Mouse (Mus musculus) layer of hippocampus, postnatal 25 days (tissue): ENCODE measurements around the gene Cds1. TPM values are rescaled to one million over a fixed set of nuclear protein-coding genes. Genes with fewer than 3 reads are reported as not detected.
"Not testable (repeated sequence)": the region's sequence is repeated elsewhere in the genome, so short reads cannot be mapped to it uniquely, and the experiment has no call there.

Experiments
- DNase-seq, 2 experiments: peaks; one replicate each; pipeline ENCODE4 v3.0.0; 2022; ENCODE audit warnings: mixed read lengths in 2 of 2, low spot score in 1 of 2; ENCODE audit errors: extremely low spot score in 1 of 2
- total RNA-seq, 2 experiments: library from RNA; stranded (reverse); gene quantifications; 2 replicates each; pipeline ENCODE4 v1.2.3; 2021

The Cds1 gene
- total RNA-seq, 2 experiments from 2014 or later = 63.2 to 67.9 TPM

DNA sequence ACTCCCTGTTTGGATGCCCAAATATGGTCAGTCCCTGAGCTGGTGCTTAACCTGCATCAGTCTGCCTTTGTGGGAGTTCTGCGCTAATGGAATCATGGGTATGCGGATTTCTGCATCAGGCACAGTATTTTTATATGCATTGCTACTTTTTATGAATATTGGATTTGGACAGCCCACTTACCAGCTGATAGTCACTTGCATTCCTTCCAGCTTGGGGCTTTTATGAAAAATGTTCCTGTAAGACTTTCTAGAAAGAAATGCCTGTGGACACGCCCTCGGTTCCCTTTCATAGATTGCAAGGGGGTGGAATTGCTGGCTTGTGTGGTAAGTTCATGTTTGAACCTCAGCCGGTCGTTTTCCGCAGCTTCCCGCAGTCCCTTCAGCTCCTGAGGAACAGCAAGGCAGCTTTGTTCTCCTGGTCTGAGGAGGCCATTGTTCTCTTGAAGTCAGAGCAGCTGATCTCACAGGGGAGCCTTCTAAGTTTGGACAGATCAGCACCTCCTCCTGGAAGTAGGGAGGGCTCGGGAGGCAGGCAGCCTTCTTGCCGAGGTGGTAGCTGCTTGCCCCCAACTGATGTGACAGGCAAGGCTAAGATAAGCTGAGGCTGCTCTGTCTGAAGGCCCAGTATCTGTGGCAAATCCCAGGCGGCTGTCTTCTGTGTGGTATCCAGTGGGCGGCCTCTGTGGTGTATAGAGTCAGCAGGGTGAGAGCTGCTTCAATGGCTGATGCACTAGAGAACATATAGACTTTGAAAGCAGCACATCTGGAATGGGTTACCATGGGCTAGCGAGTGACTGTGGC lies 60.4 kb downstream of the Cds1 start:
- DNase-seq = no peak

DNA sequence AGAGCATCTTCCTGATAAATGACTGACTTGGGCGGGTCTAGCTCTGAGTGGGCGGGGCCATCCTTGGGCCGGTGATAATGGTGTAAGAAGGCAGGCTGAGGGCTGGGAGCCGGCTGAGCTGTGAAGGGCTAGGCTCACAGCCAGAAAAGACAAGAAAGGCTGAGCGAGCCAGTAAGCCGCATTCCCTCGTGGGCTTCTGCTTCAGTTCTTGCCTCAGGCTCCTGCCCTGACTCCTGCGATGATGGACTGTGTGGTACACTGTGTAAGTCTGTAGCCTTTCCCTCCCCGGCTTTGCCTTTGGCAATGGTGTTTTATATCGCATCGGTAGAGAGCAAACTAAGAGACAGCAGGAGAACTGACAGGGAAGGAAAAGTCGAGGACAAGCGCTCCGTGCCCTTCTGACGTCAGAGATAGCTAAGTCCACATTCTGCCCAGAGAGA lies 61.6 kb downstream of the Cds1 start:
- peak in 1 of 2 experiments; percentile 27 for DNase-seq

DNA sequence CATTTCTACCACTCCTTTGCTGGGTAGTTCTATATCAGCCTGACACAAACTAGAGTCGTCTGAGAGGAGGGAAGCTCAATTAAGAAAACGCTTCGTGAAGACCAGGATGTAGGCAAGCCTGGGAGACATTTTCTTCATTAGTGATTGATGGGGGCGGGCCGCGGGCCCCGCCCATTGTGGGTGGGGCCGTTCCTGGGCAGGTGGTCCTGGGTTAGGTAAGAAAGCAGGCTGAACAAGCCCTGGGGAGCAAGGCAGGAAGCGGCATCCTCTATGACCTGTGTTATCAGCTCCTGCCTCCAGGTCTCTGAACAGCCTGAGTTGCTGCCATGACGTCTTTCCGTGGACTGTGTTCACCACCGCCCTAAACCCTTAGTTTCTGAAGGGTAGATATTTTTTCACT lies 62.5 kb downstream of the Cds1 start:
- DNase-seq = no peak

DNA sequence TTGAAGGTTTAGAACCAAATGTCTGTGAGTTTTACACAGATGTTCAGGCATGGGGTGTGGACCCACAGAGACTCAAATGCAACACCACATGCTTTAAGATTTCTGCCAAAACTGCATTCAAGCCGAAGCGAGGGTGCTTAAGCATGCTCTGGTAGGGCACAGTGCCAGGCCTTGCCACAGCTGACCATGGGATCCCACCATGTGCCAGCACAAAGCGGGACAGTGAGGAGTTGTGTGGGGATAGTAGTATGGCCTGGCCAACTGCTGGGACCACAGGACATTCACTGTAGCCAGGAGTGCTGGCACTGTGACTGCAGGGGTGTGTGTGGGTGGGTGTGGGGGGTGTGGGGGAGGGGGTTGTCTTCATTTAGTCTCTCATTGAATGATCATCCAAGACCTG lies 64.0 kb downstream of the Cds1 start:
- DNase-seq = no peak

DNA sequence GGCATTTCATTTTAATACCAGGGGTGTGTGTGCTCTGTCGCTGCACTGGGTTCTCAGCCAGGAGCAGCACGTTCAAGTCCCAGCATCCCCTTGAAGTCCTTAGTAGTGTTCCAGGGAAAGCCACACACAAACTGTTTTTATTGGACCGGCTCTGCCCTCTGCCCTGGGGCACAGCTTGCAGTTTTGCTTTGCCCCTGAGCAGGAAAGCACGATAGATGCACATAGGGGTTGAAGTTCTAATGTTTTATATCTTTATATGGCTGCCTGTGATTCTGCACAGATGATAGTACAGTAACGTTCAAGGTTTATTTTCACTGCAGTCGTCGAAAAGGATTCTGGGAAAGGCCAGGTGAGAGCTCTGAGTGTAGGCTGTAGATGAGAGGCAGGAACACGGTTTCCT lies 65.2 kb downstream of the Cds1 start:
- DNase-seq = no peak

DNA sequence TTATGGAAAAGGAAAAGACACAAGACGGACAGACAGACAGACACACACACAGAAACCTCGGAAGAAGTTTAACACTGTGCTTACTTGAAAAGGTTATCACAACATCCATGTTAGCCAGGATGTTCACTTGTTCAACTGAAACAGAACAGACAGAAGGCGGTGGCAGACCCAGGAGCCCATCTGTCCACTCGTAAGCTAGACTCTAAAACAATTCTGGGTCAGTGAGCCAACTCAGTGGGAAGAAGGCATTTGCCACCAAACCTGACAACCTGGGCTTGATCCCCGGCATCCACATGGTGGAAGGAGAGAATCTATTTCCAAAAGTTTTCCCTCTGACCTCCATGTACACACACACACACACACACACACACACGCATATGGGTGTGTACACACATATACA lies 67.1 kb downstream of the Cds1 start:
- no peak for DNase-seq

- no peak for DNase-seq
These were observed 68.1 kb downstream of the Cds1 start for GRCm38 (mm10) chr5:101832991-101833390.

DNA sequence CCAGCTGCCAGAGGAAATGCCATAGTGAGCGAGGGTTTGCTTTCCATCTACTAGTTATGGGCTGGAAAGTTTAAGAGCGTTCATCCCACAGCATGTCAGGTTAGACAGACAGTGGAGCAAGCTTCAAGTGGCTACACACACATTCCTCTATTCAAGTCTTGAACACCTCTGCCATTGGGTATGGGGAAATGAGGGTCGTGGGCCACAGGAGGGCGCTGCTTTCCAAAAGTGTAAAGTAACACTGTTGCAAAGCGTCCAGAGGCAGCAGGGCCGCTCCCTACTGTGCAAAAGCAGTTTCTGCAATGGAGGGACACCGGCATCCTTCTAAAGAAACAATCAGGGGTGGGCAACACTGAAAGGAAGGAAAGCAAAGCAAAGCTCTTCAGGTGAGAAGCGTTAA lies 68.9 kb downstream of the Cds1 start:
- no peak for DNase-seq

- no peak for DNase-seq
These were observed 71.3 kb downstream of the Cds1 start for GRCm38 (mm10) chr5:101836221-101836620.

DNA sequence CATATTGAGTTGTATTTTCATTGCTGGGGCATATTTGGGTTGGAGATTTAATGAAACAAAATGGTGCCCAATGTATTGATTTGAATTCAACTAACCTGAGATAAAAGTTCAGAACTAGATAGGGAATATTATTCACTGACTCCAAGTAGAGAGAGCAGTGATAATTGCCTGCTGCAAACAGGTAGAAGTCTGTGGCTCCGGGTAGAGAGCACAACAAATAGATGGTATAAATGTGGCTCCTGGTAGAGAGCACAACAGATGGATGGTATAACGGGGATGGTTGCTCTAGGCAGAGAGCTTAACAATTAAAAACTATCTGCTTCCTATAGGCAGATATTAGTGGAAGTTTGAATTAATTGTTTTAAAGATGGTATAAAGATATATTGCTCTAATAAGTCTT lies 72.7 kb downstream of the Cds1 start:
- not testable (repeated sequence) for DNase-seq

DNA sequence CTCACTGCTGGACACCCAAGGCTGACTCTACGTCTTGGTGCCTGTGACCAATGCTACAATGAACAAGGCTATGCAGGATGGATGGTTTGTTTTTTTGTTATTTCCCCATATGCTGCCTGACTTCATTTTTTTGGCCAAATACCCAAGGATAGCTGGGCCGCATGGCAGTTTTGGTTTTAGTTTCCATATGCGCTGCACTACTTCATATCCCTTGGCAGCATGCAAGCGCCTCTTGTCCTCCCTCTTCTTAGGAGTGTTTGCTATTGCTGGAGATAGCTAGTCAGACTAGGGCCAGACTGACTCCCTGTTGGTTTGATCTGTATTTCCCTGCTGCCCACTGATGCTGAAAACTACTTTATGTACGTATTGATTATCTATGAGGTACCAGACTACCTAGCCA lies 75.5 kb downstream of the Cds1 start:
- DNase-seq = no peak

GRCm38 (mm10) chr5:101845011-101845410 lies 80.1 kb downstream of the Cds1 start:
- no peak for DNase-seq

DNA sequence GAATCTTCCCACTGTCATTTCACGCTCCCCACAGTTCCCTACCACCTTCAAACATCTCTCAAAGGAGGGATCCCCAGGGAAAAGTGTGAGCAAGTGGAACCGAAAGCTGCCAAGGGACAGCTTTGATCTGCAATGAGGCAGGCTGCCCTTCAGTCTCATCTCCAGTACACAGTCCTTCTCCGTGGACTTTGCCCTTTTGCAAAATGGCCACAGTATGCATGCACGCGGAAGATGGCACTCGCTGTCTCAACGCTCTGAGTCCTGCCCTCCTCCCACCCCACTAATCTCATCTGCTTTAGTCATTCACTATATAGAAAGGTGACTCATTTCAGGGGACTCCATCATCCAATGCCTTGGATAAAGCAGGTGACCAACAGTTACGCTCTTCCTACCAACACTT lies 81.0 kb downstream of the Cds1 start:
- no peak for DNase-seq

GRCm38 (mm10) chr5:101847323-101847722 lies 82.4 kb downstream of the Cds1 start:
- DNase-seq = no peak

DNA sequence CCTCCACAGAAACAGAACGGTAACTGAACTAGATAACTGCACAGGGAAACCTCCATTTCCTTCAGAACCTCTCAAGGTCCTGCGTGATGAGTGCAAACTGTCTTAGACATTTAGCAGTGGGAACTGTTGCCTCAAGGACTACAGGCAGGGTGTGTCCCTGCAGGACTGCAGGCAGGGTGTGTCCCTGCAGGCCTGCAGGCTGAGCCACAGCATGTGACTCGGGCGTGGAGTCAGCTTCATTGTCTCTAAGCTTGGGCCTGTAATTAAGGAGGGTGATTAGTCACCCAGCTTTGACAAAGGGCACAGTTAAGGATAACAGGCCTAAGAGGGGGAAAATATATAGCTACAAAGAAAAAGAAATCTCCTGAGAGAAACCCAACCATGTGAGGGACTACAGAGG lies 82.8 kb downstream of the Cds1 start:
- no peak for DNase-seq

- DNase-seq = no peak
These were observed 86.2 kb downstream of the Cds1 start for GRCm38 (mm10) chr5:101851133-101851532.

DNA sequence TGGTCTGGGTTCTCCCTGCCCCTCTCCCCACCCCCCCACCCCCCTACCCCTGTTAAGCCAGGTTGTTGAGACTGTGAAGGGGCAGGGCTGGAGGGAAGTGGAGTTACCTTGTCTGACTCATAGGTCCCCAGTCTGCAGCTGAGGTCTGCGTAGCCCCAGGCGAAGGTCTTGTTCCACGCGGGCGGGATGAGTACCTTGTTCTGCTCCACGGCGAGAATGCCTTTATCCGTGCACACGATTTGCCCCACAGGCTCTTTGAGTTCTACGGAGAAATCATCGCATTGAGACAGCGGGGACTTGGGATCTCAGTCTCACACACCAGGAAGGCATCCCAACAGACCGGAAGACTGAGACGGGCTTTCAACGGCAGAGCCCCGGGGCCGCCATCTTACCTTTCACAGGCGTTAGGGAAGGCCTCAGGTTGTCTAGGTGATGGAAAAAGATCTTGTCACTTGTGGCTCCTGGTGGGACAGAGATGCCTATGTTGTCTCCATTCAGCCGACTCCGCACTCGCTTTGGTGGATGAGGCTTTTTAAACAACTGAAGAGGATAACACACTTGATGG lies 87.3 kb downstream of the Cds1 start:
- DNase-seq = no peak

- no peak for DNase-seq
These were observed 89.2 kb downstream of the Cds1 start for GRCm38 (mm10) chr5:101854100-101854499.

GRCm38 (mm10) chr5:101854667-101855066 lies 89.7 kb downstream of the Cds1 start:
- peak in 1 of 2 experiments; percentile 23 for DNase-seq

- no peak for DNase-seq
These were observed 90.5 kb downstream of the Cds1 start for GRCm38 (mm10) chr5:101855475-101855874.

DNA sequence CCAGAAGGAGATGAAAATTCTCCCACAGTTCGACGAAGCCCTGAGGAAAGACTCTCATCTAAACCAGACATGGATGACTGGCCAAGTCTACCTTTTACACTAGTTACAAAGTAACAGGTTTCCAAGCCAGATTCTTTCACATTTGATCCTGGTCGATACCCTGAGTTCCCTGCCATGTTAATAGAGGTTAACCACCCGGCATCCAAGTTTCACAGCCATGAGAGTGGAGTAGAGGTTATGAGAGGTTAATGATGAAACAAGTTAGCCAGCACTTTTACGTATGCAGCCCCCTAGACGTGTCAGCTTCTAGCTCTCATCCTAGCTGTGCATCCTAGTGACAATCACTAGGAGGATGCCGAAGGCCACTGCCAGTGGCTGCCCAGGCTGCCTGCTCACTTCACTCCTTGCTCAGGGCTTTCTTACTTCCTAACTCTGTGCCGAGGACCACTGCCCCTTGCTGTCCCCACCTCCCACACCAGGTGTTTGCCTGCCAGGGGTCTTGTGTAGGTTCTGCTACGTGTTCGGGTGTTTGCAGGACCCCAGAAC lies 94.0 kb downstream of the Cds1 start:
- DNase-seq = no peak
